Mouse (Mus musculus): Measurements from ENCODE around the gene Adamtsl5. TPM values are rescaled to one million over a fixed set of nuclear protein-coding genes. Genes with fewer than 3 reads are reported as not detected.

Gene Adamtsl5
- polyA plus RNA-seq, 1 experiment from 2014 or later, result 1.8 TPM

DNA sequence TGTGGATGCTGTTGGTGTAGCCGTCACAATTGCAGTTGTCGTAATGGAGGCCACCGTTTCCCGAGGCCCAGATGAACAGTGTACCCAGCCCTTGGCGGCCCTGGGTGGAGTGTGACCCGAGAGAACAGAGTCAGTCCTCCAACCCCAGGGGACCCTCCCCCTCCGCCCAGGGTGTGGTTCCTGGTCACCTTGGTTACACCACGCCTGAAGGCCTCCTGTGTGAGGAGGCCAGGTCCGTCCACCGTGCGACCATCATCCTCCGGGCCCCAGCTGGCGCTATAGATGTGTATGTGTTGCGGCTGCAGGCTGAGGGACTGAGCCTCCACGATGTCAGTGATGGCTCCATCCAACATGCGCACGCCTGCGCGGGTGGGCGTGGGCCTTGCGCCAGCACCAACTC lies 23.2 kb downstream of the Adamtsl5 start:
- Histone ChIP-seq H3K27me3 (ENCODE audit: insufficient read depth, low read length) (no peaks in the 10 kb centered on the region), H3K9me3 (ENCODE audit: low read length) (no peaks in the 10 kb centered on the region), H3K4me3 (ENCODE audit: low read depth, low read length) (no peak overlapping the region), H3K4me1 (ENCODE audit: insufficient read depth) (peaks cover 31% of the 10 kb centered on the region), H3K9ac (replicated peaks) (no peak overlapping the region), H3K36me3 (replicated peaks; ENCODE audit: insufficient read depth, low read length) (no peaks in the 10 kb centered on the region), H3K4me2 (ENCODE audit: low read depth, low read length) (no peak overlapping the region), H3K27ac (ENCODE audit: low read depth) (no peak overlapping the region)
- ATAC-seq, result no peak
- WGBS (ENCODE audit: insufficient replicate concordance), result 81% methylated on average over 21 of the region's 21 CpGs
- no peak for TF ChIP-seq CTCF (IDR thresholded peaks at IDR 0.05; ENCODE audit: low read depth)
- TF ChIP-seq EP300 (IDR thresholded peaks at IDR 0.05; ENCODE audit: low read depth), result no peak
- no peak for DNase-seq

DNA sequence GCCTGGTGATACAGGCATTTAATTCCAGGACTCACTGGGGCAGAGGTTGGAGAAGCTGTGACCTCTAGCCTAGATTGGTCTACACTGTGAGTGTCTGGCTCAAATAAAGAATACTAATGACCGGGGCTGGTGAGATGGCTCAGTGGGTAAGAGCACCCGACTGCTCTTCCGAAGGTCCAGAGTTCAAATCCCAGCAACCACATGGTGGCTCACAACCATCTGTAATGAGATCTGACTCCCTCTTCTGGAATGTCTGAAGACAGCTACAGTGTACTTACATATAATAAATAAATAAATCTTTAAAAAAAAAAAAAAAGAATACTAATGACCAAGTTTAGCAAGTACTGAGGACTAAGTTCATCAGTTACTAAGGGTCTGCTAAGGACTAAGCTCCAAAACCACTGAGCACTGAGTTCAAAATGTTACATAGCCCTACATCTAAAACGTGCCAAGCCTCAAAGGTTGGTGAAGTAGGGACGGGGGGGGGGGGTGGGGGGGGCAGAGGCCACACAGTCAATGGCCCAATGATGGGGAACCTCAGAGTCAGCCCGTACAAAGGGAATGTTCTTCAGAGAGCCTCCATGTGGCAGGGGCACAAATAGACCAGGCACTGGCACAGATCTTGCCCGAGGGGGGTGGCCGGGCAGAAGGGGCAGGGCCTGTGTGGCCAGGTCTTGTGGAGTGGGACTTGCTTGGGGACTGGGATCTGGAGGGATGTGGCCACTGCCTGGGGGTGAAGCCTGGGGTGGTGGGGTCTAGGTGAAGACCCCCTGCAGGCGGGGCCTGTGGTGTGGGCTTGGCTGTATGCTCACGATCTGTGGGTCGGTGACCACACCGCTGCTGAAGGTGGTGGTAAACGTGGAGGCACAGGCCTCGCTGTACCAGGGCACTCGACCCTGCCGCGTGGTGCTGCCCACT lies 23.8 kb downstream of the Adamtsl5 start:
- H3K4me1 ChIP-seq (ENCODE audit: insufficient read depth), result peaks cover 33% of the 10 kb centered on the region
- H3K4me2 ChIP-seq (ENCODE audit: low read depth, low read length), result peak overlapping the region; percentile 100
- no peak for DNase-seq
- no peak for TF ChIP-seq EP300 (IDR thresholded peaks at IDR 0.05; ENCODE audit: low read depth)
- no peak for TF ChIP-seq CTCF (IDR thresholded peaks at IDR 0.05; ENCODE audit: low read depth)
- no peaks in the 10 kb centered on the region for H3K36me3 ChIP-seq (replicated peaks; ENCODE audit: insufficient read depth, low read length)
- 73% methylated on average over 17 of the region's 17 CpGs for WGBS (ENCODE audit: insufficient replicate concordance)
- H3K9ac ChIP-seq (replicated peaks), result peak overlapping the region; percentile 78; the same call in 1 of the 2 replicates
- no peaks in the 10 kb centered on the region for H3K9me3 ChIP-seq (ENCODE audit: low read length)
- peak; percentile 64 for ATAC-seq
- peak overlapping the region; percentile 66; the same call in 1 of the 2 replicates for H3K4me3 ChIP-seq (ENCODE audit: low read depth, low read length)
- H3K27me3 ChIP-seq (ENCODE audit: insufficient read depth, low read length), result no peaks in the 10 kb centered on the region
- H3K27ac ChIP-seq (ENCODE audit: low read depth), result peak overlapping the region; percentile 95

DNA sequence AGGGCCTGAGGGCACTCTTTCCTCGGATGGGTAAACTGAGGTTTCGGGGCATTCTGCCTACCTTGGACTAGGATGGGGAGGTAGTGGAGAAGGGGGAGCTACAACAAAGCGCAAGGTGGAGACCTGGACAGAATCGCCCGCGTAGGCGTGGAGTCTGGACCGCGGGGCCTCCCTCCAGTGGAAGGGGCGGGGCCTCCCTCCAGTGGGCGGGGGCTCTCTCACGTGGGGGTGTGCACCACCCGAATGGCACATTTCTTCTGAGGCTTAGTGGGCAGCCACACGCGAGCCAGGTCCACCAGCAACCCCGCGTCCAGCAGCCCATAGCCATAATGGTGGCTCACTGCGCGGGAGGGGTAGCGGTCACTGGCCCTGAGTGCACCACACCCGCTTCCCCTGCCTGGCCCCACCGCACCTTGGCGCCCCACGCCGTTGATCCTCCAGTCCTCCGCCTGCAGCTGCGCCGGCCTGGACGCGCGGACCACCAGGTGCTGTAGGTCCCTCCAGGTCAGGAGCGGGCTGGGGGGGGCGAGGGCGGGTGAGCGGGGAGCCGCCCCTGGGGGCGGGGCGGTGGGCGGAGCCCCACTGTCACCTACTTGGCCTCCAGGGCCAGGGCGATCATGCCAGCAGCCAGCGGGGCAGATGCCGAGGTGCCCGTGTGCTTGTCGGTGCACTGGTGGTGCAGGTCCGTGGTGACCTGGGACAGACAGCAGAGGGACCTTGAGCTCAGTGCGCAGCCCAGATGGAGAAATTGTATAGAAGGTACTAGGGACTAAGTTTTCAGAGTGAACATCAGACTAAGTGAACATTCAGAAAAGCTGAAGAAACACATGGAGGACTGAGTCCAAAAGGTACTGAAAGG lies 24.7 kb downstream of the Adamtsl5 start:
- no peaks in the 10 kb centered on the region for H3K9me3 ChIP-seq (ENCODE audit: low read length)
- H3K4me1 ChIP-seq (ENCODE audit: insufficient read depth), result peaks cover 33% of the 10 kb centered on the region
- TF ChIP-seq CTCF (IDR thresholded peaks at IDR 0.05; ENCODE audit: low read depth) (0 out of 2 replicates have a peak, but pooled peaks have one; percentile 18), EP300 (IDR thresholded peaks at IDR 0.05; ENCODE audit: low read depth) (peak; percentile 37; the same call in 1 of the 2 replicates)
- H3K27ac ChIP-seq (ENCODE audit: low read depth), result peak overlapping the region; percentile 95
- ATAC-seq, result peak; percentile 75
- DNase-seq, result peak; percentile 89
- no peaks in the 10 kb centered on the region for H3K27me3 ChIP-seq (ENCODE audit: insufficient read depth, low read length)
- peak overlapping the region; percentile 100 for H3K4me2 ChIP-seq (ENCODE audit: low read depth, low read length)
- H3K9ac ChIP-seq (replicated peaks), result peak overlapping the region; percentile 78
- under 1% methylated on average over 42 of the region's 46 CpGs for WGBS (ENCODE audit: insufficient replicate concordance)
- peak overlapping the region; percentile 66 for H3K4me3 ChIP-seq (ENCODE audit: low read depth, low read length)
- peaks cover 7% of the 10 kb centered on the region; the same call in 1 of the 2 replicates for H3K36me3 ChIP-seq (replicated peaks; ENCODE audit: insufficient read depth, low read length)

DNA sequence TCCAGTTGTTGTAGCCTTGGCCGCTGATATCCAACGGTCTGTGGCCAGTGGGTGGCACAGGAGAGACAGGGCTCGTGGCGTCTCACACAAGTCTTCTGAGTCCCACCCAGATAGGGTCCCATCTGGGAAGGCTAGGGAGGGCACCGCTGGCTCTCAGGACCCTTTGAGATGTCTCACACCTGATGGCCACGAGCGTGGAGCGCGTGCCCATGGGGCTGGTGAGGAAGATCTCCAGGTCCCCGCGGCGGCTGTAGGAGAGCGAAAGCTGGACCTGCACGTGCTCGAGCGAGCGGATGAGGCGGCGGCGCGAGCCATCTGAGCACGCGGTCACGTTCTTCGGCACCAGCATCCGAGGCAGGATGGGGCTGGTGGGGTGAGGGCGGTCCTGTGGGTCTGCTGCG lies 25.4 kb downstream of the Adamtsl5 start:
- DNase-seq, result peak; percentile 65
- Histone ChIP-seq H3K27ac (ENCODE audit: low read depth) (peak overlapping the region; percentile 95), H3K9ac (replicated peaks) (peak overlapping the region; percentile 78), H3K4me3 (ENCODE audit: low read depth, low read length) (peak overlapping the region; percentile 66), H3K4me1 (ENCODE audit: insufficient read depth) (peaks cover 33% of the 10 kb centered on the region), H3K4me2 (ENCODE audit: low read depth, low read length) (peak overlapping the region; percentile 100), H3K27me3 (ENCODE audit: insufficient read depth, low read length) (no peaks in the 10 kb centered on the region), H3K36me3 (replicated peaks; ENCODE audit: insufficient read depth, low read length) (peaks cover 13% of the 10 kb centered on the region), H3K9me3 (ENCODE audit: low read length) (no peaks in the 10 kb centered on the region)
- no peak for TF ChIP-seq EP300 (IDR thresholded peaks at IDR 0.05; ENCODE audit: low read depth)
- peak; percentile 29 for TF ChIP-seq CTCF (IDR thresholded peaks at IDR 0.05; ENCODE audit: low read depth)
- WGBS (ENCODE audit: insufficient replicate concordance), result 1% methylated on average over 28 of the region's 28 CpGs
- ATAC-seq, result peak; percentile 24

DNA sequence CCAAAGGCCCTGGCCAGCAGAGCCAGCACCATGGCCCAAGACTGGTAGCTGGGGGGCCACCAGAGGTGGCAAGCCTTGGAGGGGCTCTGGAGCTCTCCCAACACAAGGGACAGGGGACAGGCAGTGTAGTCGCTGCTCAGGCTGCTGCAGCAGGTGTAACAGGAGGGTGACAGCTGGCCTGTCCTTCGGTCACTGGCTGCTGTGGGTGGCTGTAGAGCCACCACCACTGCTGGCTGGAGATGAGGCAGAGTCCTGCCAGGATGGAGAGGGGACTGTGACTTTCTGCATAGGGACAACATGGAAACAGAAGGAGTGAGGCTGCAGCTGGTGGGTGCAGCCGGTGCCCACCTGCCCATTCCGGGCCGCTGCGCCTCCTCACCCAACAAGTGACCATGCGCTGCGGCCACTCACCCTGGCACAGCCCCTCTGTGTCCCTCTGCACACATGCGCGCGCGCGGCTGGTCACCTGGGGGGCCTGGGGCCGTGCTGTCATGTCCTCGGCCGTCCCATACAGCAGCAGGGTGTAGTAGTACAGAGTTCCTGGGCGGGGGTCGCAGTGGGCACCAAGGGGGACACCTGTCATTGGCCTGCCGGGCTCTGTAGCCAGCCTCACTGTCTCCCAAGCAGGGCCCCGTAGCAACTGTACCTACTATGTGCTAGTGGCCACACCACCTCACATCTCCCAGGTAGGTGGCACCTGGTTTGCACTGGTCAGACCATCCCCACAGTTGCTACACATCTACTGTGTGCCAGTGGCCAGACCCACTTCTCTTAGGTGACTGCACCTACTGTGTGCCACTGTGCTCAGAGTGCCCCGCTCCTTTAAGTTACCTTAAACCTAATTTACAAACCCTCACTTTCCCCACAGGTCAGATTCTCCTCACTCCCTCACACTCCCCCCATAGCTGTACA lies 26.3 kb downstream of the Adamtsl5 start:
- Histone ChIP-seq H3K27me3 (ENCODE audit: insufficient read depth, low read length) (no peaks in the 10 kb centered on the region), H3K36me3 (replicated peaks; ENCODE audit: insufficient read depth, low read length) (peaks cover 17% of the 10 kb centered on the region), H3K27ac (ENCODE audit: low read depth) (peak overlapping the region; percentile 95), H3K9me3 (ENCODE audit: low read length) (no peaks in the 10 kb centered on the region), H3K4me3 (ENCODE audit: low read depth, low read length) (peak overlapping the region; percentile 66; the same call in 1 of the 2 replicates), H3K4me2 (ENCODE audit: low read depth, low read length) (peak overlapping the region; percentile 100), H3K4me1 (ENCODE audit: insufficient read depth) (peaks cover 41% of the 10 kb centered on the region), H3K9ac (replicated peaks) (peak overlapping the region; percentile 78)
- no peak for TF ChIP-seq CTCF (IDR thresholded peaks at IDR 0.05; ENCODE audit: low read depth)
- no peak for TF ChIP-seq EP300 (IDR thresholded peaks at IDR 0.05; ENCODE audit: low read depth)
- WGBS (ENCODE audit: insufficient replicate concordance), result 85% methylated on average over 21 of the region's 21 CpGs
- DNase-seq (no peak), ATAC-seq (no peak)

Measured in liver, postnatal 0 days (tissue).